Mouse (Mus musculus) CH12F3 (cell line): ENCODE data around the gene Rab19.
"Not testable (repeated sequence)": the region's sequence is repeated elsewhere in the genome, so short reads cannot be mapped to it uniquely, and the experiment has no call there.

Source experiments
- in situ Hi-C: fragments of 300-500 bp; cut with MboI; formaldehyde crosslinking; loops from 2 replicates; pipeline ENCODE4 v1.14.3; 2020; ENCODE audit warnings: low sequenced_read_pairs

Gene Rab19

DNA sequence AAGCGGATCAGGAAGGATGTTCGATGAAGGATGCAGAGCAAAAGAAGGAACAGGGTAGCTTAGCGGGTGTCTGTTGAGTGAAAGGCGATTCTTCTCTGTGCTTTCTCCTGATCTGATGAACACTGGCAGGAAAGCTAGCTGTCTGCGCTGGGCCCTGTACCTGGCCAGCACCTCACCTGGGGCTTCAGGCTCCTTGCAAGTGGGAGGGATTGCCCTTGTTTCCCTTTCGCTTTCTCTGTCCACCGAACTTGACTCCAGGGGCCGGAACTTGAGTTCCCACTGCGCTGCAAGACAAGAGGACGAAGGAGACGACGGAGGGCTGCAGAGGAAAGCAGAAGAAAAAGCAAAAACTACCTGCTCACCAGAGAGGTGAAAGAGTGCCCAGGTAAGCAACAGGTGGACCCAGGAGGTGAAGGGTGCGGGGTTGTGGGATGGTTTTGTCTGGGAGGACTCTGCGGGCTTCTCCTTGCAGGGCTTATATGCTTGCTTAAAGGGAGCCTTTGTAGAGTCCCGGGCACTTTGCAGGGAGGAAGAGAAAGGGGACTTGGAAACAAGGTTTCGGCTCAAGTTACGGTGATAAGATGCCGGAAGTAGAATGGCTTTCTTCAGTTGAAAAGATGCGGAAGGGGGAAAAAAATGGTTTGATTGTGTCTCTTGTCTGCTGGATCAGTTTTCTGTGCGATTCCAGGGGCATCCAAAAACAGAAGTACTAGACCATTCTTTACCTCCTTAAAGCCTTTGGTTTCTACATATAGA is at the start of gene Rab19:
Rab19 (plus strand) TSS at position 51 of the 756 bp plus-strand sequence.
- in situ Hi-C loops = no loop called here

DNA sequence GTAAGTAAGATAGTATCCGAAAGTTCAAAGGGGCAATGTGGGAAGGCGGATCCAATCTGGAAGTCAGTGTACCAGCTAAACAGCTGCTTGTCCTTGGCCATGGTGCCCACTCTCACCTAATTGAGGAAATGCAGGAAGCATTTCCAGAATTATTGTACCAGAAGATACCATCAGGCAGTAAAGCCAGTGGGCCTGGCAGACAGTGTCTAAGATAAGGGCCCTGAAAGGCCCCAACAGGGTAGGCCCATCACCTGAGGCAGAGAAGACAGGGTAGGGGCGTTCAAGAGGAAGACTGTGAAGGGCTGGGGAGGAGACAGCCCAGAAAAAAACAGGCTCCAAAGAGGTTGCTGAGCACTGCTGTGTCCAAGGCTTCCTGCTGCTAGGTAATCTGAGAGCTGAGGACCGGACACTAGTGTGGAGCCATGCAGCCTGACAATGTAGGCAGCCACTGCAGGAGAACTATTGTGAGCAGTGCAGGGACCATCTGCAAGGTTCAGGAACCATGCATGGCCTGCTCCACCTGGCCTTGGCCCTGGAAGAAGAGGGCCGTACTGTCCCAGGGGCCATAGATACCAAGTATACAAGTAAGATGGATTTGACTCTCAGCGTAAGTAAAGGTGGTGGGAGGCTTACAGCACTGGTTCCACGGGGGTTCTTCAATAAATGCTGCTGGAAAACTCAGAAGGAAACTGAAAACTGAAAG is 48.8 kb upstream of the Rab19 start:
- in situ Hi-C loops = loop anchor here (25.0 kb wide), 1 partner anchor 145 kb away; no protein-coding TSS in a partner anchor

DNA sequence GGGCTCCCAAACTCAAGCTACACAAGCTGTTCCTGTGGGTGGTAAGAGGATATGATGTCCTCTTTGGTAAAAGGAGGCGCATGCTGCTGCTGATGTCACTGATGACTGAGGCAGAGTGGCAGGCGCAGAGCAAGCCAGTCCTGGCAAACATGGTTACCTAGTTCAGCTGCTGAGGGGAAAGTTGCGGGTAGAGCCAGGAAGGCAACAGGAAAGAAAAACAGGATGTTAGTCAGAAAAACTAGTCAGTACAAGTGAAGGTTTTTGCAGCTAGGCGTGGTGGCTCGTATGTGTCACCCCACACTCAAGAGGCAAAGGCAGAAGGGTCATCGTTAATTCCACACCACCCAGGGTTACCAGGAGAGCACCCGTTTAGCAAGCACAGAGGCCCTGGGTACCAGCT is 46.8 kb upstream of the Rab19 start:
- in situ Hi-C loops = loop anchor here (25.0 kb wide), 1 partner anchor 147 kb away; no protein-coding TSS in a partner anchor

DNA sequence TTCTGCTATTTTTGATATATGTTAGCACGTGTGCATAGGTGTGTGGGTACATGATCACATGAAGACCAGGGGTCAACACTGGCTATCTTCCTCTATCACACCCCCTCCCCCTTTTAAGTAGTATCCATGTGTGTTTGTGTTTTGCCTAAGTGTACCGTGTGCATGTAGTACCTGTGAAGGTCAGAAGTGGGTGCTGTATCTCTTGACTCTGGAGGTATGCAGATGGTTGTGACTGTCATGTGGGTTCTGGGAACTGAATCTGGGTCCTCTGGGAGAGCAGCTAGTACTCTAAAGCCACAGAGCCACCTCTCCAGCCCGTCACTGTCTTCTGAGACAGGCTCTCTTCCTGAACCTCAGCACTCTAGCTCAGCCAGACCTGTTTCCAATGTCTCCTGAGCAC is 46.1 kb upstream of the Rab19 start:
- in situ Hi-C loops = loop anchor here (25.0 kb wide), 1 partner anchor 148 kb away; no protein-coding TSS in a partner anchor

DNA sequence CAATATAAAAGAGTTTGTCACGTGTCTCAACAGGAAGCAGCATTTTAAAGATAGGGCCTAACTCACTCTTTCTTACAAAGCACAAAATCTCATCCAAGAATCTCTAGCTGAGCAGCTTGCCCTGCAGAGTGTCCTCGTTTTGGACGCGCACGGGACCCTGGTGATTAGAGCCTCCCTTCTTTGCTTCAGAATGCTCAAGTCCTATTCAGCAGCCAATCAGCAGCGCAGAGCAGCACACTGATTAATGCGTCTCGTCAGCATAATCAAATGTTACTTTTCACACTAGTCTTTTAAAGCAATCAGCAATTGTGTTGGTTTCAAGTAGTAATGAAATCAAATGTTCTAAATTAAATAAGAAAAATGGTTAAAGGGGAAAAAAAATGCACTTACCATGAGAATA is 42.6 kb upstream of the Rab19 start:
- in situ Hi-C loops = loop anchor here (25.0 kb wide), 1 partner anchor 151 kb away; no protein-coding TSS in a partner anchor

DNA sequence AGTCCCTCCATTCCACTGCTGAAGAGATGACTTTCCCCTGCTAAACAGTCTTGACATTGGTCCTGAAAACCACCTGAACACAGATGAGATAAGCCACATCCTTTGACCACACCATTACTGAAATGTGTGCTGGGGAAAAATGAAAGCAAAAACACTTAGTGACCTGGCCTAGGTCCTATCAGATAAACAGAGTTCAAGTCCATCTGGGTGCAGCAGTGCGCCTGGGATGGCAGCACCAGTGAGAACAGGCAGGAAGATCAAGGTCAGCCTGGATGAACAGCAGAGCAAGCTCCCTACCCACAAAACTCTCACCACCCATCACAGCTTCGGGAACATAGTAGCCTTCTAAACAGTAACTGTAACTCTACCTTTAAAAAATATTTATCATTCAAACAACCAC is 39.2 kb upstream of the Rab19 start:
- in situ Hi-C loops = loop anchor here (25.0 kb wide), 1 partner anchor 154 kb away; no protein-coding TSS in a partner anchor

DNA sequence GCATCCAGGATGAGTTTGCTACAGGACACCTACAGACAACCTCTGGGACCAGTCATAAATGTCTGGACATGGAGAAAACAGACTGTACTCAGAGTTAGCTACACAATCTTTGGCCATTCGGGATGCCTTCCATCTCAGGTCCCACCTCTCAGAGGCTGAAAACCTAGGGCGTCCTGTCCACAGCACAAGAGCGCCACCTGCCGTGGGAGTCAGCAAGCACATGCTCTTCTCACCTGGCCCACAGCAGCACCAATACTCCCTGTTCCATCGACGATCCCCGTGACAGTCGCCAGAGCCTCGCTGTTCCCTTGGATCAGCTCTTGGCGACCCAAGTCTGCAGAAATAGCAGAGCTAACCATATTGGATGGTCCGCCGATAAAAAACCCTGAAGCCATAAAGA is 37.0 kb upstream of the Rab19 start:
- in situ Hi-C loops = loop anchor here (25.0 kb wide), 1 partner anchor 157 kb away; no protein-coding TSS in a partner anchor

DNA sequence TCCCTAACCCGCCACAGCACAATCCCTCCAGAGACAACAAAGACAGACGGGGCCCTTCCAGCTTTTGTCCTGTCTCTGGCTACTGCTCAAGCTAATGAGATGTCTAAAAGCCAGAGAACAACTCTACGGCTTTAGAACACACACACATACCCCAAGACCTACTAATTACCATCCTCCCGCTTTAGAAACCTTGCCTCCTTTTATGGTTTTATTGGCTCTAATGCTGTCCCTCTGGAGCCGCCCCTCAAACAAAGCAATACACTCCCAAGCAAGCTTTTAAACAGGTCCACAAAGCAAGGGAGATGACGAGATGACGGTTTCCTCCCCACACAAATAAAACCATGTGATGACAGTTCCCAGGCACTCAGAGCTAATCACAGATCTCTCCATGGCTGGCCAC is 35.5 kb upstream of the Rab19 start:
- in situ Hi-C loops = loop anchor here (25.0 kb wide), 1 partner anchor 158 kb away; no protein-coding TSS in a partner anchor

DNA sequence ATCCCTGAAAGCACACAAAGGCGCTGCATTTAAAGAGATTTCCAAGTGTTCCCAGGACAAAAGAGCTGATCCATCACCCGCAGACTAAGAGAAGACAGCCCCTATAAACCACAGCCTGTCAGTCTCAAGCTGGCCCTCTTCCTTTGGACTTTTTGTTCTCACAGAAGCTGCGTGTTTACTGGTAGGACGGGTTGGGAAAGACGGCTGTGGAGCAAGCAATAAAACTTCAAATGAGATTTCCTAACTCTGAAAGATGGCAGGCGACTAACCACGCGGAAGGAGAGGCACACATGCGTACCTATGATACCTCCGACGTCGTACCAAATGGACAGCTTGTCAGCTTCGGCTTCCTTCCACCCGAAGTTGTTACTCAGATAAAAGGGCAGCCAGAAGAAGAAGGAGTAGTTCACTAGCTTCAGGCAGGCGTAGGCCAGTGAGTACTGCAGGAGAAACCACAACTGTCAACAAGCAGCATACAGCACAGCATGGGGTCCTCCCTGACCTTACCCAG is 33.9 kb upstream of the Rab19 start:
- in situ Hi-C loops = loop anchor here (25.0 kb wide), 1 partner anchor 160 kb away; no protein-coding TSS in a partner anchor

DNA sequence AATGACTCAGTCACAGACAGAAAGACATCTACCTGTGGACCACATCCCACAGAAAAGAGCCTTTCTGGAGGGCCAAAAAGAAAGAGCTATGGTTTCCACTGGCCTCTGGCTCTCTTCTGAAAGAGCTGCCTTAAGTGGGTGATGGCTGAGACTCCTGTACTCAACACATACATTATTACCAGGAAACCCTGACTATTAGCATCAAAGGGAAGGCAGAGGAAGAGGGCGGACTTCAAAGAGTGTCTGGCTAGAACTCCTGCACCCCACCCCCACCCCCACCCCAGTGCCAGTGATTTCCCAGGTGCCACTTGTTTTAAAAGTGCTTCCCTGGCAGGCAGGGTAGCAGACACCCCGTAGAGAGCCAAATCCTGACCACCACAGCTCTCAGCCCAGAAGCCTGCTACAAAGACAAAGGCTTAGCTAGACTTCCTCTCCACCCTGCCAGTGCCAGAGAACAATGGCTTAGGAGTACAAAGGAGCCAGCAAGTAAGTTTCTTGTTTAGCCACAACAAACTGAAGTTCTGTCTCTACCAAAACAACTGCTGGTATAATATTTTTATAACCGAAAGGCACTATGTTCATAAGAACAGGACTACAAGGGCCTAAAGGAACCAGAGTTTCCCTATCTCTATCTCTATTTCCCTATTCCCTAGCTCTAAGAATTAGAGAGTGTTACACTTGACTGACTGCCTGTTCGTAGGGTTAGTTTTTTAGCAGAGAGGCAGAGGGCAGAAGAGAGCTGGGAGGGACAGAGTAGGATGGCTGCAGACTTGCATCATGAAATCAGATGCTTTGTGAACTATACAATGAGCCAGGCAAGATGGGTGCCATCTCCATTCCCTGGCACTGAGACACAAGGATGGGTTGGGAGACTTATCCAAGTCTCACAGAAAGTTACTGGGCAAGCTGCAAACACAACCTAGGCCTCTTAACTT is 32.8 kb upstream of the Rab19 start:
- in situ Hi-C loops = loop anchor here (25.0 kb wide), 1 partner anchor 161 kb away; no protein-coding TSS in a partner anchor

DNA sequence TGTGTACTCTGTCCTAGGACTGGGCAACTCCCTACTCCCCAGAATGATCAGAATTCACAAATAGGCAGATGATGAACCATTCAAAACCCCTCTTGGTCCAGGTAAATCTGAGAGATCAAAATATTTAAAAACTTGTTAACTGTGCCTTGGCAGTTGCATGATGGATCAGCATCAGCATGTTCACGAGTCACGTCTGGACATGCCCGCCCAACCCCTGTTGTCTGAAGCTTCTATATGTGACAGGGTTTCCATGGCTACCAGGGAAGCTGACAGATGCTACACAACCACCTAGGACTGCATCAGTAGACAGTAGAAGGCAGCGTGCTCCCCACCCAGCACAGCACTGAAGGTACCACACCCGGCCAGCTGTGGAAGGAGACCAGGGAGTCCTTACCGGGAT is 32.0 kb upstream of the Rab19 start:
- in situ Hi-C loops = loop anchor here (25.0 kb wide), 1 partner anchor 162 kb away; no protein-coding TSS in a partner anchor

DNA sequence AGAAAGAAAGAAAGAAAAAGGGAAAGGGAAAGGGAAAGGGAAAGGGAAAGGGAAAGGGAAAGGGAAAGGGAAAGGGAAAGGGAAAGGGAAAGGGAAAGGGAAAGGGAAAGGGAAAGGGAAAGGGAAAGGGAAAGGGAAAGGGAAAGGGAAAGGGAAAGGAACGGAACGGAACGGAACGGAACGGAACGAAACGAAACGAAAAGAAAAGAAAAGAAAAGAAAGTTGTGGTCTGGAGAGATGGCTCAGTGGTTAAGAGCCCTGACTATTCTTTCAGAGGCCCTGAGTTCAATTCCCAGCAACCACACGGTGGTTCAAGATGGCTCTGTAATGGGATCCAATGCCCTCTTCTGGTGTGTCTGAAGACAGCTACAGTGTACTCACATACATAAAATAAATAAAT is 21.8 kb upstream of the Rab19 start:
- in situ Hi-C loops = not testable (repeated sequence)

DNA sequence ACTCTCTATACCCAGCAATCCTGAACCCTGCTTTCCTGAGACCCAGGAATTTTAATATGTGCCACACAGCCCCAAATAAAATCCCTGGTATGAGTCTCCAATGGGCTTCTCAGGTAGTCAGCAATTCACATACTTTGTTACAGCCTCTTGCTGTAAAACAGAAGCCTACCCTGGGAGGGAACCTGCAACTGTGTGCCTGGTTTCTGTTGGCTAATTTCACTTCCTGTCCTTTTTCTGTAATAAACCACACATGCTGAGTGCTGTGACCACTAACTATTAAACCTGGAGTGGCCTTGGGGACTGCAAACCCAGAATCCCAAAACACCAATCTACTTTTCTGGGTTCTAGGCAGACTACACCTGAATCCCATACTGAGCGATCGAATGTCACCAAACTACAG is 18.3 kb upstream of the Rab19 start:
- in situ Hi-C loops = no loop called here

DNA sequence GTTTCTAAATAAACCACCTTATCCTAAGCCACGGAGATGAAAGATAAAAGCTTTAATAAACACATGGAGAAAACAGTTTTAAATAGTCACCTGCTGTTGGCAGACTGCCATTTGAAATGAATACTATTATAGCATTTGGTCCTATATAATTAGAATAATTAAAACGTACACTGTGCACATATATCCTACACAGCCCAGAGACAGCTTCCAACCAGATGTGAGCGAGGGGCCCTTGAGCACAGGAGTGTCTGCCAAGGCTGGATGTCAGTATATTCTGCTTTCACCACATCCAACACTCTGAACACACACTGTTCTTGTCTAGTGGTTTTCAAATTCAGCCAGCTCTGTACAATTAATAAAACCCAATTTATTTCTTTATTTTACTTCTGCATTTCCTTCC is 11.3 kb upstream of the Rab19 start:
- in situ Hi-C loops = no loop called here

DNA sequence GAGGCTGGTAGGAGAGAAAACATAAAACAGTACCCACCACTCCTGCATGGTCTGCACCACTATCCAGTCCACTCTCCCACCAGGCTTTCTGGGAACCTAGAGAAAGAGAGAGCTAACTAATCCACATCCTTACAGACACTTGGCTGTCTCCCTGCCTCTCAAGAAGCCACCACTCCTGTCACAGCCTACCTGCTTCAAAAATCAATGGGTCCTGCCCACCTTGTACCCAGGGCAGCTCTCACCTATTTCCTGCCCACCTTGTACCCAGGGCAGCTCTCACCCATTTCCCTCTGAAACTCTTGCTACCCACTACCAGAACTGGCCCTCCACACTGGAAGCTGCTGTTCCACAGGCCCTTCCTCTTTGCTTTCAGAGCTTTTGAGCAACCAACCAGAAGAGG is 8.9 kb upstream of the Rab19 start:
- in situ Hi-C loops = no loop called here

DNA sequence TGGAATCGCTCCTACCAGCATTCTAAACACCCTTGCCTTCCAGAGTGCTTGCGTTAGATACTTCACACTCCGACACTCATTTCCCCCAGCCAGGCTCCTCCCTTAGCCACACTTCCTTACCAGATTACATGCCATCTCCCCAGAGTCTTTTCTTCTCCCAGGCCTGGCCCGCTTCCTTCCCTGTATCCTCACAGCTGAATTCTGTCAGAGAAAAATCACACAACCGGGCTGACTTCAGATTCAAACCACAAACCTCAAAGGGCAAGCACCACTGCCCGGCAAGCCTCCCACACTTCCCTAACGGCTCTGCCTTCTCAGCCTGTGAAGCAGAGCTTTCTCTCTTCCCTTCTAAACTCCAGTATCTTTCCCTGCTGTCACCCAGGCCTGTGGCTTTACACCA is 8.2 kb upstream of the Rab19 start:
- in situ Hi-C loops = no loop called here

DNA sequence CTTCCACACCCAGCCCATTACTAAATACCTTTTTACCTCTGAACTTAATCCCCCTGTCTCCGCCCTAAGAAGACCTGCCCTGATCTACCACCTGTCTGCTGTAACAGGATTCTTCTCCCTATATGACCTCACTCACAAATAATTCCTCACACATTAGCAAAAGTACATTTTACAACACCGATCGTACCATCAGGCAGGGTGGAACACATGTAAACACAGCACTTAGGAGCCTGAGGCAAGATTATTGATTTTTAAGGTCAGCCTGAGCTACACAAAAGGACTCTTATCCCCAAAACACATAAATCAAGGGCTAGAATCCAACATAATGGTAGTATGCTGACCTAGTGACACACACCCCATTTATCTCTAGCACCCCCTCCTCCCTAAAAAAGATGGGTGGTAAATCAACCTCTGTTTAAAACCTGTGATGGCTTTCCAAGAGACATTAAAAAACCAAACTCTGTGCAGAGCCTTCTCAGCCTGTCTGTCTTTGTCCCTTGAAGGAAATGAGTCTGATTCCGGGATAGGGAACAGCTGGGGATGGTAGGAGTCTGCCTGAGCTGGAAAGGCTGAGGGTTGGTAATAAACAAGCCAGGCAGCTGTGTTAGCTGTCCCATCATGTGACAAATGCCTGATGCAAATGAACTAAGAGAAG is 7.5 kb upstream of the Rab19 start:
- in situ Hi-C loops = no loop called here

DNA sequence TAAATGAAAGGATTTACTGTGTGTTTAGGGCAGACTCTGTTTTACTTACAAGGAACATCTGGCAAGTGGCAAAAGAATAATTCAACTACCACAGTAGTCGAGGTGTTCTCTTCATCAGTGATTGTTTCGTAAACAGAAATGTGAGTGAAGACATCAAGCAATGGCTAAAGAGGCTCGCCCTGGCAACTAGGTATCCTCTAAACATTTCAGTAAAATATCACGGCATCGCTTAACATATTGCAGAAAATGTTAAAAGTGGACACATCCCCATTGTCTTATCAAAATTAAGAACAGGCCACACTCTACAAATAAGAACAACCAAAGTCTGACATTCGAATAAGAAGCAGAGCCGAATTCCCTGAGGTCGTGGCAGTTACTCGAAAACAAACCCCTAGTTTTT is 4.2 kb upstream of the Rab19 start:
- in situ Hi-C loops = no loop called here

DNA sequence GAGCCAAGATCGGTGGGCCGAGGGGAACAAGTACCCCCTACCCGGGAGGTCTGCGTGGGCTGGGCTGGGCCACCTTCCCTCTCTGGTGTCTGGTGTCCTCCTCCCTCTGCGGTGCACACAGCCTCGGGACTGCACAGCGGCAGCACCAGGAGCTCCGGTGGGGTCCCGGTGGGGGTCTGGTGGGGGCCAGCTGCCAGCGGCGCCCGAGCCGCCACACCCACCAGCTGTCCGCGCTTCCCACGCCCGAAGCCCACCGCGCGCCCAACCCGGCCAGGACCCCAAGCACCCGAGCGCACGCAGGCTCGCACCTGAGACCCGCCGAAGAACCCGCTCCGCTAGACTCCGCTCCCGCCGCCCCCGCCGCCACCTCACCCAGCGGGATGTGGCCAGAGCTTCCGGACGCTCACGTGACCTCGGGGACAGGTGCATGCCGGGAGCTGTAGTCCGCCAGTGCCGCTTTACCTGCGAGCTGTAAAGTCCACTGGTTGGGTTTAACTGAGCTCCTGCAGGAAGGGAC is 3.6 kb upstream of the Rab19 start, which contains the start of gene Slc37a3:
Slc37a3 (minus strand) TSS at position 365 of the 517 bp plus-strand sequence.
- in situ Hi-C loops = no loop called here
